Mouse (Mus musculus): ENCODE data around the gene Fbxl7. TPM values are rescaled to one million over a fixed set of nuclear protein-coding genes. Genes with fewer than 3 reads are reported as not detected.
"Not testable (repeated sequence)": the region's sequence is repeated elsewhere in the genome, so short reads cannot be mapped to it uniquely, and the experiment has no call there.

Fbxl7 gene
- polyA plus RNA-seq, 1 experiment from 2014 or later: 11.4 TPM

GRCm38 (mm10) chr15:26730760-26731159, 164.6 kb downstream of the Fbxl7 start:
- Histone ChIP-seq H3K9ac (replicated peaks) (no peak overlapping the region), H3K4me2 (no peak overlapping the region), H3K9me3 (replicated peaks) (no peaks in the 10 kb centered on the region), H3K4me3 (replicated peaks) (no peak overlapping the region), H3K36me3 (no peaks in the 10 kb centered on the region), H3K27ac (replicated peaks) (no peak overlapping the region), H3K4me1 (0 out of 2 replicates have a peak, but pooled peaks cover 2% of the 10 kb centered on the region), H3K27me3 (replicated peaks) (no peaks in the 10 kb centered on the region)
- WGBS: 81% methylated on average over 2 of the region's 2 CpGs
- no peak for ATAC-seq (ENCODE audit: low FRiP score)

GRCm38 (mm10) chr15:26729341-26729740, 166.0 kb downstream of the Fbxl7 start:
- not testable (repeated sequence) for H3K36me3 ChIP-seq; H3K27me3 ChIP-seq (replicated peaks); ATAC-seq (ENCODE audit: low FRiP score); H3K4me3 ChIP-seq (replicated peaks); H3K27ac ChIP-seq (replicated peaks); H3K9me3 ChIP-seq (replicated peaks); H3K4me2 ChIP-seq; H3K4me1 ChIP-seq; H3K9ac ChIP-seq (replicated peaks)
- WGBS: 98% methylated on average over 6 of the region's 7 CpGs

- H3K27ac ChIP-seq (replicated peaks): peak overlapping the region; percentile 33; the same call in 1 of the 2 replicates
- no peak overlapping the region for H3K9ac ChIP-seq (replicated peaks)
- H3K4me1 ChIP-seq: peaks cover 31% of the 10 kb centered on the region
- H3K9me3 ChIP-seq (replicated peaks): no peaks in the 10 kb centered on the region
- no peaks in the 10 kb centered on the region for H3K27me3 ChIP-seq (replicated peaks)
- peak; percentile 45; the same call in 1 of the 2 replicates for ATAC-seq (ENCODE audit: low FRiP score)
- H3K4me3 ChIP-seq (replicated peaks): no peak overlapping the region
- 23% methylated on average over 5 of the region's 5 CpGs for WGBS
- H3K4me2 ChIP-seq: no peak overlapping the region
- no peaks in the 10 kb centered on the region for H3K36me3 ChIP-seq
Measured at GRCm38 (mm10) chr15:26718390-26719036, 176.9 kb downstream of the Fbxl7 start.

- Histone ChIP-seq H3K9ac (replicated peaks) (no peak overlapping the region), H3K27ac (replicated peaks) (peak overlapping the region; percentile 33; the same call in 1 of the 2 replicates), H3K4me3 (replicated peaks) (no peak overlapping the region), H3K27me3 (replicated peaks) (no peaks in the 10 kb centered on the region), H3K4me2 (no peak overlapping the region), H3K4me1 (peaks cover 31% of the 10 kb centered on the region), H3K36me3 (no peaks in the 10 kb centered on the region), H3K9me3 (replicated peaks) (no peaks in the 10 kb centered on the region)
- ATAC-seq (ENCODE audit: low FRiP score): peak; percentile 39; the same call in 1 of the 2 replicates
- 35% methylated on average over 7 of the region's 7 CpGs for WGBS
Measured at GRCm38 (mm10) chr15:26717952-26718351, 177.4 kb downstream of the Fbxl7 start.

GRCm38 (mm10) chr15:26716181-26716580, 179.2 kb downstream of the Fbxl7 start:
- H3K27me3 ChIP-seq (replicated peaks): no peaks in the 10 kb centered on the region
- H3K4me3 ChIP-seq (replicated peaks): no peak overlapping the region

GRCm38 (mm10) chr15:26715635-26716034, 179.7 kb downstream of the Fbxl7 start:
- no peak overlapping the region for H3K27ac ChIP-seq (replicated peaks)
- no peak for ATAC-seq (ENCODE audit: low FRiP score)
- H3K9me3 ChIP-seq (replicated peaks): no peaks in the 10 kb centered on the region
- no peak overlapping the region for H3K9ac ChIP-seq (replicated peaks)
- H3K4me3 ChIP-seq (replicated peaks): no peak overlapping the region
- no peaks in the 10 kb centered on the region for H3K27me3 ChIP-seq (replicated peaks)
- H3K4me1 ChIP-seq: peaks cover 31% of the 10 kb centered on the region
- H3K36me3 ChIP-seq: no peaks in the 10 kb centered on the region
- H3K4me2 ChIP-seq: no peak overlapping the region
- 72% methylated on average over 5 of the region's 5 CpGs for WGBS

More at GRCm38 (mm10) chr15:26716181-26716580, 179.2 kb downstream of the Fbxl7 start:
- 71% methylated on average over 2 of the region's 2 CpGs for WGBS
- Histone ChIP-seq H3K36me3 (no peaks in the 10 kb centered on the region), H3K4me2 (no peak overlapping the region), H3K9ac (replicated peaks) (no peak overlapping the region), H3K27ac (replicated peaks) (no peak overlapping the region), H3K9me3 (replicated peaks) (no peaks in the 10 kb centered on the region), H3K4me1 (peaks cover 31% of the 10 kb centered on the region)
- ATAC-seq (ENCODE audit: low FRiP score): no peak

GRCm38 (mm10) chr15:26712271-26712670, 183.1 kb downstream of the Fbxl7 start:
- 53% methylated on average over 7 of the region's 7 CpGs for WGBS
- Histone ChIP-seq H3K4me1 (peaks cover 10% of the 10 kb centered on the region), H3K9me3 (replicated peaks) (no peaks in the 10 kb centered on the region), H3K36me3 (no peaks in the 10 kb centered on the region), H3K27ac (replicated peaks) (no peak overlapping the region), H3K27me3 (replicated peaks) (no peaks in the 10 kb centered on the region), H3K4me2 (no peak overlapping the region), H3K4me3 (replicated peaks) (no peak overlapping the region), H3K9ac (replicated peaks) (no peak overlapping the region)
- ATAC-seq (ENCODE audit: low FRiP score): no peak

- H3K4me1 ChIP-seq: 0 out of 2 replicates have a peak, but pooled peaks cover 4% of the 10 kb centered on the region
- no peak overlapping the region for H3K9ac ChIP-seq (replicated peaks)
- no peaks in the 10 kb centered on the region for H3K27me3 ChIP-seq (replicated peaks)
- ATAC-seq (ENCODE audit: low FRiP score): no peak
- H3K4me3 ChIP-seq (replicated peaks): no peak overlapping the region
- no peaks in the 10 kb centered on the region for H3K9me3 ChIP-seq (replicated peaks)
- 68% methylated on average over 2 of the region's 2 CpGs for WGBS
- H3K36me3 ChIP-seq: no peaks in the 10 kb centered on the region
- no peak overlapping the region for H3K4me2 ChIP-seq
- H3K27ac ChIP-seq (replicated peaks): no peak overlapping the region
Measured at GRCm38 (mm10) chr15:26704966-26705365, 190.4 kb downstream of the Fbxl7 start.

GRCm38 (mm10) chr15:26703156-26703840, 192.1 kb downstream of the Fbxl7 start:
- H3K36me3 ChIP-seq: no peaks in the 10 kb centered on the region
- H3K27ac ChIP-seq (replicated peaks): no peak overlapping the region
- 0 out of 2 replicates have a peak, but pooled peaks cover 4% of the 10 kb centered on the region for H3K4me1 ChIP-seq
- 82% methylated on average over 6 of the region's 6 CpGs for WGBS
- no peaks in the 10 kb centered on the region for H3K9me3 ChIP-seq (replicated peaks)
- H3K4me3 ChIP-seq (replicated peaks): no peak overlapping the region
- no peak for ATAC-seq (ENCODE audit: low FRiP score)
- no peaks in the 10 kb centered on the region for H3K27me3 ChIP-seq (replicated peaks)
- no peak overlapping the region for H3K4me2 ChIP-seq
- H3K9ac ChIP-seq (replicated peaks): no peak overlapping the region

- H3K9me3 ChIP-seq (replicated peaks): no peaks in the 10 kb centered on the region
- 45% methylated on average over 5 of the region's 5 CpGs for WGBS
- ATAC-seq (ENCODE audit: low FRiP score): no peak; the same call in 1 of the 2 replicates
- no peaks in the 10 kb centered on the region for H3K27me3 ChIP-seq (replicated peaks)
- H3K9ac ChIP-seq (replicated peaks): no peak overlapping the region
- 0 out of 2 replicates have a peak, but pooled peaks cover 4% of the 10 kb centered on the region for H3K4me1 ChIP-seq
- H3K36me3 ChIP-seq: no peaks in the 10 kb centered on the region
- H3K4me2 ChIP-seq: no peak overlapping the region
- H3K27ac ChIP-seq (replicated peaks): no peak overlapping the region
- no peak overlapping the region for H3K4me3 ChIP-seq (replicated peaks)
Measured at GRCm38 (mm10) chr15:26701949-26702675, 193.3 kb downstream of the Fbxl7 start.

- WGBS: 65% methylated on average over 3 of the region's 3 CpGs
- H3K9ac ChIP-seq (replicated peaks): no peak overlapping the region
- ATAC-seq (ENCODE audit: low FRiP score): no peak
- no peaks in the 10 kb centered on the region for H3K36me3 ChIP-seq
- H3K4me1 ChIP-seq: peaks cover 11% of the 10 kb centered on the region
- no peaks in the 10 kb centered on the region for H3K27me3 ChIP-seq (replicated peaks)
- no peak overlapping the region for H3K27ac ChIP-seq (replicated peaks)
- no peaks in the 10 kb centered on the region for H3K9me3 ChIP-seq (replicated peaks)
- no peak overlapping the region for H3K4me2 ChIP-seq
- H3K4me3 ChIP-seq (replicated peaks): no peak overlapping the region
Measured at GRCm38 (mm10) chr15:26693075-26693474, 202.3 kb downstream of the Fbxl7 start.

All from neural tube, embryonic 15.5 days (tissue).